Mouse (Mus musculus) liver, embryonic 14.5 days (tissue): ENCODE measurements around the gene Myrfl.

Source experiments
- CTCF ChIP-seq: IDR thresholded peaks from 2 replicates; pipeline ENCODE4 v1.5.1; 2016; ENCODE audit warnings: antibody characterized with exemption, low read depth, control low read depth
- EP300 ChIP-seq: IDR thresholded peaks from 2 replicates; pipeline ENCODE4 v1.6.1; 2016; ENCODE audit warnings: antibody characterized with exemption, low read depth

GRCm38 (mm10) chr10:116933794-116934193 is 37.1 kb upstream of the Myrfl start:
- TF ChIP-seq CTCF (no peak), EP300 (no peak)
